Mouse (Mus musculus) adrenal gland, adult 8-10 months (tissue): ENCODE measurements around the gene E130218I03Rik. TPM values are rescaled to one million over a fixed set of nuclear protein-coding genes. Genes with fewer than 3 reads are reported as not detected.

Experiments used
- DNase-seq: peaks from one replicate; pipeline ENCODE4 v3.0.0; 2022
- total RNA-seq, 4 experiments: library from RNA; stranded (reverse); gene quantifications; 2 replicates each; pipeline ENCODE4 v1.2.4; 2022

E130218I03Rik gene
- total RNA-seq, 4 experiments from 2014 or later, result not detected

DNA sequence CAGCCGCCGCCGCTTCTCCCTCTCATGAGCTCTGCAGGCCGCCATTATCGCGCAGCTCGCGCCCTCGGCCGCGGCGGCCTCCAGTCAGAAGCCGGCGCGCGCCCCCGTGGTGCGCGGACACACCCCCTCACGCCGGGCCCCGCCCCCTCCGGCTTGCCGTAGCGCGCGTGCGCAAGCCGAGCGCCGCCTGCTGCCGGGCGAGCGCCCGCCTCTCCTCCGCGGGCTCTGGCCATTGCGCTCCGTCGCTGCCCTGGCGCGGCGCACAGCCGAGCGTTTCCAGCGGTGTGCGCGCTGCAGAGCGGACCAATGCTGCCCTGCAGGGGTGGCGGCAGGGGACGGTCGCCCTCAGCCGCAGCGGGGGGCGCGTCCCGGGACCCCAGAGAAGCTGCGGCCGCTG is 43.7 kb downstream of the E130218I03Rik start:
- peak; percentile 91 for DNase-seq

DNA sequence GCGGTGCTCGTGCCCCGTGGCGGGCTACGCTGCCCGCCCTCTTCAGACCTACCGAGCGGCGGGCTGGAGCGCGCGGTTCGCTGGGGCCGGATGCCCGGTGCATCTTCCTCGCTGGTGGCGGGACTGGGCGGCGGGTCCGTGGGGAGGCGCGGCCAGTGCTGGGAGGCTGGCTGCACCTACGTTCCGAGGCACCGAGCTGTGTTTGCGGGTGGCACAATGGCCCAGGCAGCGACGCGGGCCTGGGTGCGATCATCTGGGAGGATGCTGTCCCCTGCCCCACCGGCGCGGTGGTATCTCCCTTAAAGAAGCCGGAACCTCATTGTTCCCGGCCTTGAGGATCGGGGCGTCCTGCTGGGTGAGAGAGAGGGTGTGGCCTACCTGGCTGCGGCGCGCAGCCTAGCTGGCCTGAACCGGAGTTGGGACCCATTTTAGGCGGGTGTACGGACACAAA is 44.1 kb downstream of the E130218I03Rik start, which contains the start of gene Pdik1l:
Gene Pdik1l, minus strand, starts transcription at position 321 of the 451 bp plus-strand sequence.
- DNase-seq, result peak; percentile 70

DNA sequence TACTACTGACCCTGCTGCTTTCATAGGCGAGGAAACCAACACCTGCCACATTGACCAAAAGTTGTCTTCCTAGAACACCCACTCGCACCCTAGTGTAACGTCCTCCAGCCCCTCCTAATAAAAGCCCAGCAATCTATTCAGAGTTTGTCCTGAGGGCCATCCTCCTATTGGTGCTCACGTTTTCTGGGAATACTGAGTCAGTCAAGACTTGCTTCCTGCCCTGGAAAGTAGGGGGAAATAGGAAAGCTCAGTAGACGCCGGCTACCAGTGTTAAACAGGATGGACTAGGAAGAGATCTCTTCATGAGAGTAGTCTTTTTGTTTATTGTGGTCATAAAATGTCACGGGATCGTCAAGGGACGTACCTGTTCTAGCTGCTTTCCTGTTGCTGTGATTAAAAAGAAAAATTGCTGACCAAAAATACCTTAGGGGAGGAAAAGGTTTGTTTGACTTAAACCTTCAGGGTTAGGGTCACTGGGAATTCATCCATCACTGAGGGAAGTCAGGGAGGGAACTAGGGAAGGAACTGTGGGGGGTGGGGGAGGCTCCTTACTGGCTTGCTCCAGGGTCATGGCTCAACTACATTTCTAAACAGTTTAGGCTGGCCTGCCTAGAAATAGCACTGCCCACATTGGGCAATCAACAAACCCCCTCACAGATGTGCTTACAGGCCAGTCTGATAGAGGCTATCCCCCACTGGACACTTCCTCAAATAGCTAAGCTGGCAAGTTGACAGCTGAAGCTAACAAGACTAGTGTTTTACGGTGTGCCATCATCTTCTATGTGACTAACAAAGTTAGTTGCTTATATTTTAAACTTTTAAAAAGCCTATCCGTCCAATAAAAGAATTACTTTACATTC is 45.2 kb downstream of the E130218I03Rik start:
- DNase-seq, result no peak

- peak; percentile 35 for DNase-seq
These were observed 48.6 kb downstream of the E130218I03Rik start for GRCm38 (mm10) chr4:134292067-134292466.

GRCm38 (mm10) chr4:134293061-134293691 is 49.7 kb downstream of the E130218I03Rik start:
- no peak for DNase-seq

DNA sequence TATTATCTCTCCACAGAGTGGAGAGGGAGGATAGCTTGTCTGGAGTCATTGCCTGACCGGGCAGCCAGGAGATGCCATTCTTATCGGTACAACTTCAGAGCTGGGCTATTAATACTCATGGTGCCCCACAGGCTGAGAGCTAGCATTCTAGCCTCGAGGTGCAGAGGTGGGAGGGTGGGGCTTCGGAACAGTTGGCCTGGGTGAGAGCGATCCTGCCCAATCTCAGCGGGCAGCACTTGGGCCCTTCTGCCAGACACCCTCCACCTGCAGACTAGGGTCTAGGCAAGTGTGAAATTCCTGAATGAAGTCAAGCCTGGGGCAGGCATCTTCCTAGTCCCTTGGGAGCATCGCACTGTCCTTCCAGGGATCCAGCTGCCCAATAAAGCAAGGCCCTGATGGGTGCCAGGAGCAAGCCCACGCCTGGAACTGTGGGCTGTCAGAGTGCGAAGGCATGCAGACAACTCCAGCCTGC is 50.3 kb downstream of the E130218I03Rik start:
- no peak for DNase-seq

Other genes with a start within 250 kb of the E130218I03Rik start
- 10 to 100 TPM; 48.8 to 57.7 (median 57.0) TPM for gene Dhdds, start 242.7 kb upstream of the E130218I03Rik start, total RNA-seq
- not detected for gene Lin28a, start 224.8 kb upstream of the E130218I03Rik start, total RNA-seq
- gene Zfp683, start 189.8 kb upstream of the E130218I03Rik start, total RNA-seq, result under 1 TPM in 1 of 4 experiments, not detected in 3; 0.40 TPM
- gene Crybg2, start 182.8 kb upstream of the E130218I03Rik start, total RNA-seq, result not detected
- 10 to 100 TPM; 13.4 to 23.4 (median 19.6) TPM for gene Cd52, start 148.6 kb upstream of the E130218I03Rik start, total RNA-seq
- gene Ubxn11, start 141.1 kb upstream of the E130218I03Rik start, total RNA-seq, result 10 to 100 TPM in 2 of 4 experiments, 1 to 10 TPM in 2; 6.0 to 21.7 (median 13.2) TPM
- gene Sh3bgrl3, start 114.9 kb upstream of the E130218I03Rik start, total RNA-seq, result 100 to 1,000 TPM in 2 of 4 experiments, 10 to 100 TPM in 2; 81.0 to 121 (median 98.4) TPM
- gene Cep85, start 56.5 kb upstream of the E130218I03Rik start, total RNA-seq, result 10 to 100 TPM; 11.4 to 31.1 (median 21.4) TPM
- not detected for gene Gm7534, start 40.7 kb upstream of the E130218I03Rik start, total RNA-seq
- gene Catsper4, start 16.3 kb upstream of the E130218I03Rik start, total RNA-seq, result not detected
- under 1 TPM; 0.17 to 0.65 (median 0.46) TPM for gene Cnksr1, start 5.3 kb upstream of the E130218I03Rik start, total RNA-seq
- gene Zfp593, start 1.9 kb downstream of the E130218I03Rik start, total RNA-seq, result 10 to 100 TPM; 10.4 to 11.6 (median 11.6) TPM
- not detected for gene Gm30191, start 3.3 kb downstream of the E130218I03Rik start, total RNA-seq
- gene Grrp1, start 10.4 kb downstream of the E130218I03Rik start, total RNA-seq, result 10 to 100 TPM in 2 of 4 experiments, 1 to 10 TPM in 2; 9.5 to 12.5 (median 10.1) TPM
- gene Pdik1l, start 44.2 kb downstream of the E130218I03Rik start, total RNA-seq, result 10 to 100 TPM; 13.0 to 20.0 (median 15.5) TPM
- gene Trim63, start 71.5 kb downstream of the E130218I03Rik start, total RNA-seq, result not detected
- 100 to 1,000 TPM in 2 of 4 experiments, 10 to 100 TPM in 2; 29.5 to 113 (median 69.5) TPM for gene Slc30a2, start 99.5 kb downstream of the E130218I03Rik start, total RNA-seq
- gene Extl1, start 140.2 kb downstream of the E130218I03Rik start, total RNA-seq, result 10 to 100 TPM in 2 of 4 experiments, 1 to 10 TPM in 2; 3.3 to 15.4 (median 9.4) TPM
- 10 to 100 TPM; 13.9 to 21.7 (median 19.0) TPM for gene Pafah2, start 152.7 kb downstream of the E130218I03Rik start, total RNA-seq
- 10 to 100 TPM; 20.9 to 31.8 (median 30.0) TPM for gene Stmn1, start 224.7 kb downstream of the E130218I03Rik start, total RNA-seq